Mouse (Mus musculus): ENCODE measurements around the gene Mpv17l2. TPM values are rescaled to one million over a fixed set of nuclear protein-coding genes. Genes with fewer than 3 reads are reported as not detected.

Mpv17l2 gene
- polyA plus RNA-seq, 1 experiment, result 73.0 TPM

DNA sequence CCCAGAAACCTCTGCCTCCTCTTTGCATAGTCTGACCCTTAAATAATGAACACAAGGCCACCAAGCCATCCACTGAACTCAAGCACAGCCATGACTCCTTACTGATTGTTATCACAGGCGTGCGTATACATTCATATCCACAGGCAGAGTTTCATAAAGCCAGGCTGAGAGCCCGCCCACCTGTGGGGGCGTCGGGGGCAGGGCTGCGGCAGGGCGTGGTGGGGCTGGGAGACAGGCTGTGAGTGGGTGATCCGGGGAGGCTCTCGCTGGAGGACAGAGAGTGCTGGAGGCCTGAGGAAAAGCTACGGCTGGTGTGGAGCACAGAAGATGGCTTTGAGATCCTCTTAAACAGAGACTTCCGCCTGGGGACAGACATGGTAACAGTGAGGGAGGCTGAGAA is 19.3 kb upstream of the Mpv17l2 start:
- Histone ChIP-seq H3K79me2 (ENCODE audit: control insufficient read depth, insufficient read depth) (peaks cover 19% of the 10 kb centered on the region), H3K27me3 (ENCODE audit: control insufficient read depth, insufficient read depth, insufficient read length) (no peaks in the 10 kb centered on the region), H3K36me3 (ENCODE audit: control insufficient read depth, insufficient read depth) (no peaks in the 10 kb centered on the region), H3K4me2 (ENCODE audit: low read depth) (no peak overlapping the region), H3K4me3 (no peak overlapping the region), H3ac (ENCODE audit: control insufficient read depth, insufficient read length) (no peak overlapping the region)
- no peak for TF ChIP-seq E2F4 (IDR thresholded peaks at IDR 0.05; ENCODE audit: insufficient read depth)
- TF ChIP-seq POLR2AphosphoS2 (IDR thresholded peaks at IDR 0.05; ENCODE audit: insufficient read length, low read depth), result no peak
- no peak for TF ChIP-seq CEBPB (IDR thresholded peaks at IDR 0.05; ENCODE audit: insufficient read depth, poor library complexity, severe bottlenecking)
- TF ChIP-seq TCF12 (IDR thresholded peaks at IDR 0.05; ENCODE audit: insufficient read depth, poor library complexity, severe bottlenecking), result no peak
- no peak for TF ChIP-seq SRF (IDR thresholded peaks at IDR 0.05; ENCODE audit: control insufficient read depth, insufficient read length, low read depth)
- no peak for TF ChIP-seq TCF3 (IDR thresholded peaks at IDR 0.05; ENCODE audit: insufficient read length, low read depth)
- no peak for TF ChIP-seq USF1 (IDR thresholded peaks at IDR 0.05; ENCODE audit: low read depth)
- no peak for TF ChIP-seq POLR2A (IDR thresholded peaks at IDR 0.05; ENCODE audit: insufficient read length, low read depth)
- no peak for TF ChIP-seq MYOG (IDR thresholded peaks at IDR 0.05; ENCODE audit: control insufficient read depth in 1 of 3, insufficient read depth in 1 of 3, insufficient read length in 2 of 3, low read depth in 2 of 3)
- no peak for TF ChIP-seq MYOD1 (IDR thresholded peaks at IDR 0.05; ENCODE audit: control insufficient read depth in 1 of 3, insufficient read length in 2 of 3, low read depth in 2 of 3)
- TF ChIP-seq MAX (IDR thresholded peaks at IDR 0.05; ENCODE audit: low read depth), result no peak
- no peak for TF ChIP-seq REST (IDR thresholded peaks at IDR 0.05; ENCODE audit: insufficient read depth, insufficient read length)

DNA sequence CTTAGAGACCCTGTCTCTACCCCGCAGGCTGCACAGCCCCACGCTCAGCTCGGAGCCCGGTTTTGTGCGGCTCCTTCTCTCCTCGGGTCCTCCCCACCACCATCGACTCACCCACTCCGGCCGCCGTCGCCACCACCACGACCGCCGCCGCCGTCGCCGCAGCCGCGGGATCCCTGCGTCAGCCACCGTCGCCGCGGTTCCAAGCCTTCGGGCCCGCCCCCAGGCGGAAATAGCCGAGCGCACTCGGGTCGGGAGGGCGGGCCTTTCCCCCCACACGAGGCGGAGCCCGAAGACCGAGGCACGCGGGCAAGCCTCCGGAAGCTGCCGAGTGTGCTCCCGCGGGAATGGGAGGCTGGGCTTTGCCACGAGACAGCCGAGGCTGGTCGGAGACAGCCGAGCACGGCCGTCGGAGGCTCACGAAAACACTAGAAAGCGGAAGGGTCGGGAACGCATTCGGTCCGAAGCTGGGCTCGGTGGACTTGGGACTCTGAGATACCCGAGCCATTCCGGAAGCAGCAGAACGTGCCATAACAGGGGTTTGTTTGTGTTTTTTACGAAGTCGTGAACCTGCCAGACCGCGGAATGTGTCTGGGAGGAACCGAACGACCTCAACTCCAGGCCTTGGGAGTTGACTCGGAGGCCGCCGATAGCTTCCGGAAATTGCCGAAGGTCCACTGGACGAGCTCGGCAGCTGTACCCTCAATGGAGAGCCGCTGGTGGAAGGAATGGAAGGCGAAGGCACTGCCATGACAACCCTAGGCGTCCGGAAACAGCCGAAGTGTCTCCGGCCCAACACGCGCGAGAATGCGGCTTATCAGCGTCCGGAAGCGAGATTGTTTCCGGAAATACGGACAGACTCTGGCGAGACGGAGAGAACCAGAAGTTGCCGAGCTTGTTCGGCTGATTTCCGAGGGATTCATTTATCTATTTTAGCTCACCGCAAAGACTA is 16.0 kb upstream of the Mpv17l2 start, which contains the start of gene Pik3r2:
TSS of gene Pik3r2 (minus strand) at position 218 of the 949 bp plus-strand sequence.
- H3K27me3 ChIP-seq (ENCODE audit: control insufficient read depth, insufficient read depth, insufficient read length), result no peaks in the 10 kb centered on the region
- TF ChIP-seq MAX (IDR thresholded peaks at IDR 0.05; ENCODE audit: low read depth), result no peak
- peak; percentile 74 for TF ChIP-seq POLR2A (IDR thresholded peaks at IDR 0.05; ENCODE audit: insufficient read length, low read depth)
- no peak for TF ChIP-seq TCF3 (IDR thresholded peaks at IDR 0.05; ENCODE audit: insufficient read length, low read depth)
- peak; percentile 64 for TF ChIP-seq POLR2AphosphoS2 (IDR thresholded peaks at IDR 0.05; ENCODE audit: insufficient read length, low read depth)
- TF ChIP-seq TCF12 (IDR thresholded peaks at IDR 0.05; ENCODE audit: insufficient read depth, poor library complexity, severe bottlenecking), result no peak
- peak in 1 of 3 experiments; percentile 29 for TF ChIP-seq MYOG (IDR thresholded peaks at IDR 0.05; ENCODE audit: control insufficient read depth in 1 of 3, insufficient read depth in 1 of 3, insufficient read length in 2 of 3, low read depth in 2 of 3)
- H3ac ChIP-seq (ENCODE audit: control insufficient read depth, insufficient read length), result peak within 1 kb of the TSS; percentile 44
- peak within 1 kb of the TSS; percentile 92 for H3K4me3 ChIP-seq
- H3K79me2 ChIP-seq (ENCODE audit: control insufficient read depth, insufficient read depth), result peaks cover 21% of the 10 kb centered on the region
- peak within 1 kb of the TSS; percentile 93 for H3K4me2 ChIP-seq (ENCODE audit: low read depth)
- H3K36me3 ChIP-seq (ENCODE audit: control insufficient read depth, insufficient read depth), result no peaks in the 10 kb centered on the region

DNA sequence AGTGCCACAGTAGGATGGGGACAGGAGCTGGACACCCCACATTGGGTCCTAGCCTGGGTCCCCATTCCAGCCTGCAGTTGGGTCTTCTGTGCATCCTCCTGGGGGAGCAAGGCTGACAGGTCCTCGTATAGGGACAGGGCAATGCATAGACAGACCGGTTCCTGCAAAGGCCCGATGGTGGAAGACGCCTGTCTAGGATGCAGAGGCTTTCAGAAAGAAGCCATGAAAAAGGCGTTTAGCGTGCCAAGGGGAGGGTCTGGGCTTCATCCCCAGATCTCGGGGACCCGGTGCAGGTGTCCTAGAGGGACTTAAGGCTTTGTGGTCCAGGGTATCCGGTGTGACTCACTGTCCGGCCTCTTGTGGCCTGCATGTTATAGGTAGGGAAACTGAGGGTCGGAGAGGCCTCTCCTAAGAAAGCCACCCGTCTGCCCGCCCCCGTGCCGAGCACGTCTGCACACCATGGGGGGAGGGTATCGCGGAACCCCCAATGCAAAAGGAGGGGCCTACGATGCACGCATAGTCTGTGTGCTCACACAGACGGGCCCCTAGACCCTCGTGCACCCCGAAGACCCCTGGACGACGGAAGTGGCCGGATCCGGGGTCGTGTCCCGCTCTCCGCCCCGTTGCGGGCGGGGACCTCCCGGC is 15.2 kb upstream of the Mpv17l2 start:
- peak overlapping the region; percentile 93 for H3K4me2 ChIP-seq (ENCODE audit: low read depth)
- peak overlapping the region; percentile 92 for H3K4me3 ChIP-seq
- peak overlapping the region; percentile 44 for H3ac ChIP-seq (ENCODE audit: control insufficient read depth, insufficient read length)
- H3K36me3 ChIP-seq (ENCODE audit: control insufficient read depth, insufficient read depth), result no peaks in the 10 kb centered on the region
- TF ChIP-seq CEBPB (IDR thresholded peaks at IDR 0.05; ENCODE audit: insufficient read depth, poor library complexity, severe bottlenecking) (no peak), REST (IDR thresholded peaks at IDR 0.05; ENCODE audit: insufficient read depth, insufficient read length) (no peak), SRF (IDR thresholded peaks at IDR 0.05; ENCODE audit: control insufficient read depth, insufficient read length, low read depth) (no peak), TCF12 (IDR thresholded peaks at IDR 0.05; ENCODE audit: insufficient read depth, poor library complexity, severe bottlenecking) (no peak), MAX (IDR thresholded peaks at IDR 0.05; ENCODE audit: low read depth) (no peak), POLR2A (IDR thresholded peaks at IDR 0.05; ENCODE audit: insufficient read length, low read depth) (no peak), MYOD1 (IDR thresholded peaks at IDR 0.05; ENCODE audit: control insufficient read depth in 1 of 3, insufficient read length in 2 of 3, low read depth in 2 of 3) (no peak), POLR2AphosphoS2 (IDR thresholded peaks at IDR 0.05; ENCODE audit: insufficient read length, low read depth) (no peak), MYOG (IDR thresholded peaks at IDR 0.05; ENCODE audit: control insufficient read depth in 1 of 3, insufficient read depth in 1 of 3, insufficient read length in 2 of 3, low read depth in 2 of 3) (no peak), TCF3 (IDR thresholded peaks at IDR 0.05; ENCODE audit: insufficient read length, low read depth) (no peak), USF1 (IDR thresholded peaks at IDR 0.05; ENCODE audit: low read depth) (no peak), E2F4 (IDR thresholded peaks at IDR 0.05; ENCODE audit: insufficient read depth) (no peak)
- H3K27me3 ChIP-seq (ENCODE audit: control insufficient read depth, insufficient read depth, insufficient read length), result no peaks in the 10 kb centered on the region
- H3K79me2 ChIP-seq (ENCODE audit: control insufficient read depth, insufficient read depth), result peaks cover 21% of the 10 kb centered on the region

GRCm38 (mm10) chr8:70775227-70775626 is 14.5 kb upstream of the Mpv17l2 start:
- Histone ChIP-seq H3K27me3 (ENCODE audit: control insufficient read depth, insufficient read depth, insufficient read length) (no peaks in the 10 kb centered on the region), H3K79me2 (ENCODE audit: control insufficient read depth, insufficient read depth) (peaks cover 21% of the 10 kb centered on the region), H3K4me3 (peak overlapping the region; percentile 92), H3K36me3 (ENCODE audit: control insufficient read depth, insufficient read depth) (no peaks in the 10 kb centered on the region), H3K4me2 (ENCODE audit: low read depth) (peak overlapping the region; percentile 93), H3ac (ENCODE audit: control insufficient read depth, insufficient read length) (peak overlapping the region; percentile 44)
- no peak for TF ChIP-seq E2F4 (IDR thresholded peaks at IDR 0.05; ENCODE audit: insufficient read depth)
- TF ChIP-seq SRF (IDR thresholded peaks at IDR 0.05; ENCODE audit: control insufficient read depth, insufficient read length, low read depth), result no peak
- TF ChIP-seq REST (IDR thresholded peaks at IDR 0.05; ENCODE audit: insufficient read depth, insufficient read length), result no peak
- no peak for TF ChIP-seq CEBPB (IDR thresholded peaks at IDR 0.05; ENCODE audit: insufficient read depth, poor library complexity, severe bottlenecking)
- no peak for TF ChIP-seq MYOD1 (IDR thresholded peaks at IDR 0.05; ENCODE audit: control insufficient read depth in 1 of 3, insufficient read length in 2 of 3, low read depth in 2 of 3)
- no peak for TF ChIP-seq TCF3 (IDR thresholded peaks at IDR 0.05; ENCODE audit: insufficient read length, low read depth)
- no peak for TF ChIP-seq TCF12 (IDR thresholded peaks at IDR 0.05; ENCODE audit: insufficient read depth, poor library complexity, severe bottlenecking)

All from myocyte (in vitro differentiated cells).